In the genomic region with DNA sequence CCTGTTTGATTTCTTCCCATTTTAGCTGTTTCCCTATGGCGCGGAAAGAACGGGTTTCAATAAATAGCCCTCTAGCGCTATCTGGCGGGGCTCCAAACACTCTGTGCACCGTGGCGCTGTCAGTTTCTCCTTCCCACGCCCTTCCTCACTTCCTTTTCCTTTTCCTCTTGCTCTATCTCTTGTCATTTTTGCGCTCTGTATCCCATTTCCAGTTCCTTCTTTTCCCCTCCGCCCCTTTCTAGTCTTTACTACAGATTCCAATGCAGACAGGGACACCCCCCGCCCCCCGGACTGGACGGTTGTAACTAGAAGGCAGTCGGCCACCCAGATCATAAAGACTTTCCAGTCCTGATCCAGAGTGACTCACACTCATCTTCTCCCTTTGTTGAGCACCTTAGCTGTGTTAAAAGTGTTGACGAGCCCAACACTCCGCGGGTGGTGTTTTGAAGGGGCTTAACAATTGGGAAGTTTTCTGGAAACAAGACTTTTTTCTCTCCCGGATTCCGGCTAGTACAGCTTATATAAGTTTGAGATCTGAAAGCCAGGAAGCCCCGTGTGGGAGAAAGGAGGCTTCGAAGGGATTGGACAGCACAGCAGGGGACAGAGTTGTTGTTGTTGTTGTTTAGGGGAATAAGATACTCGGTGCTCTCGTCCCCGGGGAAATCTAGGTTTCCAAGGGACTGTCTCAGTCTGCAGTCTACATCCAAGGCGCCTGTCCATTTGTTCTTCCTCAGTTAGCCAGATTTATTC, we compare ENCODE assay signal across 8 mouse cellular contexts. TPM values are rescaled to one million over a fixed set of nuclear protein-coding genes. Genes with fewer than 3 reads are reported as not detected.
A peak's percentile ranks its signal among the peaks of the same experiment; 100 is the strongest.
DNase-seq lines count a peak whose midpoint lies in the region; ATAC-seq lines count a peak whose summit lies in the region.

No protein-coding gene starts in this region.

- peak overlapping the region; percentile 83 for H3K4me3 ChIP-seq in hindbrain, embryonic 13.5 days
- H3K4me3 ChIP-seq in limb, embryonic 10.5 days = peak overlapping the region; percentile 77

- H3K9me3 ChIP-seq in hindbrain, embryonic 13.5 days = no peaks in the 10 kb centered on the region
- H3K9me3 ChIP-seq in limb, embryonic 10.5 days (replicated peaks) = no peaks in the 10 kb centered on the region

- peak overlapping the region; percentile 99 for H3K27ac ChIP-seq in hindbrain, embryonic 13.5 days
- H3K27ac ChIP-seq in limb, embryonic 10.5 days = peak overlapping the region; percentile 93

- H3K4me1 ChIP-seq in hindbrain, embryonic 13.5 days (replicated peaks) = peaks cover 50% of the 10 kb centered on the region
- peaks cover 73% of the 10 kb centered on the region for H3K4me1 ChIP-seq in limb, embryonic 10.5 days

- H3K27me3 ChIP-seq in hindbrain, embryonic 13.5 days = peaks cover 8% of the 10 kb centered on the region; the same call in 1 of the 2 replicates
- peaks cover 64% of the 10 kb centered on the region for H3K27me3 ChIP-seq in limb, embryonic 10.5 days (ENCODE audit: low read depth, poor library complexity, severe bottlenecking)

- H3K36me3 ChIP-seq in hindbrain, embryonic 13.5 days = no peaks in the 10 kb centered on the region
- H3K36me3 ChIP-seq in limb, embryonic 10.5 days = no peaks in the 10 kb centered on the region

- peak overlapping the region; percentile 92 for H3K9ac ChIP-seq in hindbrain, embryonic 13.5 days

- ATAC-seq in hindbrain, embryonic 13.5 days (ENCODE audit: low FRiP score) = no peak
- peak; percentile 57 for ATAC-seq in megakaryocyte progenitor cell, adult 5-6 weeks (replicated peaks; ENCODE audit: poor library complexity)

- DNase-seq in cerebellum, postnatal 14 days = peak; percentile 57 to 77
- DNase-seq in cerebellum, postnatal 36 days = no peak
- peak; percentile 94 for DNase-seq in adipocyte (ENCODE audit: low spot score)
- DNase-seq in fibroblast of lung, adult 2 months (ENCODE audit: low read depth) = peak; percentile 30
- peak; percentile 70 for DNase-seq in limb, embryonic 10.5 days (ENCODE audit: low spot score)
- DNase-seq in yolk sac, embryonic 10.5 days (ENCODE audit: low spot score) = peak; percentile 42

- WGBS in hindbrain, embryonic 13.5 days = 2% methylated on average over 25 of the region's 25 CpGs
- 2% methylated on average over 25 of the region's 25 CpGs for WGBS in limb, embryonic 10.5 days

- H3K4me2 ChIP-seq in hindbrain, embryonic 13.5 days = peak overlapping the region; percentile 87

RNA-seq across cellular contexts. Expression of a gene that starts 6.1 kb away (rescaled TPM):
- 139 and 175 TPM in 2 replicates for polyA plus RNA-seq in hindbrain, embryonic 13.5 days (2015; fragmentation: Nextera tagmentation; extraction: Ambion mirVana)
- 63.2 and 65.7 TPM in 2 replicates for polyA plus RNA-seq in limb, embryonic 10.5 days (2016; fragmentation: Nextera tagmentation; extraction: Ambion mirVana)
- not detected in 2 replicates for total RNA-seq in megakaryocyte progenitor cell, adult 5-6 weeks (2015)
- total RNA-seq in megakaryocyte progenitor cell, adult 5-6 weeks (2017) = not detected in 2 replicates

Comparison
In these comparisons a context has a peak if more than half of its experiments do, and no peak if none do; other contexts are left out.
1. DNase-seq: peak in cerebellum, postnatal 14 days (2 of 2), adipocyte (single experiment), fibroblast of lung, adult 2 months (single experiment), limb, embryonic 10.5 days (single experiment) and yolk sac, embryonic 10.5 days (single experiment); none in cerebellum, postnatal 36 days (0 of 2).